Mouse (Mus musculus) kidney, adult 10 weeks (tissue): ENCODE measurements around the gene Ss18l1. TPM values are rescaled to one million over a fixed set of nuclear protein-coding genes. Genes with fewer than 3 reads are reported as not detected.

ENCODE experiments used
- polyA plus RNA-seq: library from polyadenylated mRNA; stranded (reverse); fragments of 350-450 nt; fragmentation: Illumina TruSeq; extraction: RNeasy Lipid Tissue Mini Kit (QIAGEN cat#74804); gene quantifications from one replicate; pipeline ENCODE4 v1.2.3, GENCODE M21; 2014; ENCODE audit warnings: low read depth, low replicate concordance

Gene Ss18l1
- 9.4 TPM for polyA plus RNA-seq

GRCm38 (mm10) chr2:180042256-180042857 lies at the start of gene Ss18l1, which contains the start of gene Psma7:
Gene Ss18l1 (plus strand): TSS chr2:180042509.
Gene Psma7 (minus strand): TSS chr2:180042433.

GRCm38 (mm10) chr2:180024401-180025098 lies 17.8 kb upstream of the Ss18l1 start, which contains the start of gene Lsm14b:
Gene Lsm14b (plus strand): TSS chr2:180024987.

GRCm38 (mm10) chr2:180070481-180071453 lies 28.5 kb downstream of the Ss18l1 start, which contains the start of gene Mtg2:
Gene Mtg2 (plus strand): TSS chr2:180070588.

GRCm38 (mm10) chr2:180103978-180104658 lies 61.8 kb downstream of the Ss18l1 start, which contains the start of gene Hrh3:
Gene Hrh3 (minus strand): TSS chr2:180104488.

GRCm38 (mm10) chr2:180118661-180119438 lies 76.5 kb downstream of the Ss18l1 start, which contains the start of gene Osbpl2:
Gene Osbpl2 (plus strand): TSS chr2:180119306.

Other genes starting within 250 kb of the Ss18l1 start
- gene Taf4, start 65.9 kb upstream of the Ss18l1 start, polyA plus RNA-seq: 9.7 TPM
- 37.2 TPM for gene Lsm14b, start 17.5 kb upstream of the Ss18l1 start, polyA plus RNA-seq
- 51.8 TPM for gene Psma7, start 76 bp upstream of the Ss18l1 start, polyA plus RNA-seq
- 2.3 TPM for gene Mtg2, start 28.1 kb downstream of the Ss18l1 start, polyA plus RNA-seq
- gene Hrh3, start 62.0 kb downstream of the Ss18l1 start, polyA plus RNA-seq: not detected
- 58.9 TPM for gene Osbpl2, start 76.8 kb downstream of the Ss18l1 start, polyA plus RNA-seq
- gene Adrm1, start 129.0 kb downstream of the Ss18l1 start, polyA plus RNA-seq: 17.1 TPM
- 2.7 TPM for gene Lama5, start 183.3 kb downstream of the Ss18l1 start, polyA plus RNA-seq
- 125 TPM for gene Rps21, start 214.9 kb downstream of the Ss18l1 start, polyA plus RNA-seq
- gene Cables2, start 231.0 kb downstream of the Ss18l1 start, polyA plus RNA-seq: 6.5 TPM
- gene Rbbp8nl, start 247.4 kb downstream of the Ss18l1 start, polyA plus RNA-seq: not detected